Mouse (Mus musculus) heart, embryonic 16.5 days (tissue): ENCODE measurements around the gene Tex10. TPM values are rescaled to one million over a fixed set of nuclear protein-coding genes. Genes with fewer than 3 reads are reported as not detected.

Source experiments
- polyA plus RNA-seq: library from polyadenylated mRNA; unstranded; fragments of >200 nt; fragmentation: Nextera tagmentation; extraction: Ambion mirVana; gene quantifications from 2 replicates; pipeline ENCODE4 v1.2.1, GENCODE M21; 2015

Gene Tex10
- polyA plus RNA-seq, 1 experiment from 2014 or later, result 32.3 TPM

Other genes starting within 250 kb of the Tex10 start
- 56.7 and 63.6 TPM in 2 replicates for gene Erp44, start 193.9 kb downstream of the Tex10 start, polyA plus RNA-seq
- gene Invs, start 193.7 kb downstream of the Tex10 start, polyA plus RNA-seq, result 4.5 and 5.0 TPM in 2 replicates
- gene Msantd3, start 66.5 kb upstream of the Tex10 start, polyA plus RNA-seq, result 20.8 and 22.8 TPM in 2 replicates
- gene Tmeff1, start 111.7 kb upstream of the Tex10 start, polyA plus RNA-seq, result 8.4 and 23.5 TPM in 2 replicates
- 20.8 and 27.6 TPM in 2 replicates for gene Cavin4, start 190.1 kb upstream of the Tex10 start, polyA plus RNA-seq